Mouse (Mus musculus): Measurements from ENCODE around the gene Baz2b. TPM values are rescaled to one million over a fixed set of nuclear protein-coding genes. Genes with fewer than 3 reads are reported as not detected.

Gene Baz2b
- polyA plus RNA-seq, 1 experiment from 2014 or later, result 56.5 TPM

DNA sequence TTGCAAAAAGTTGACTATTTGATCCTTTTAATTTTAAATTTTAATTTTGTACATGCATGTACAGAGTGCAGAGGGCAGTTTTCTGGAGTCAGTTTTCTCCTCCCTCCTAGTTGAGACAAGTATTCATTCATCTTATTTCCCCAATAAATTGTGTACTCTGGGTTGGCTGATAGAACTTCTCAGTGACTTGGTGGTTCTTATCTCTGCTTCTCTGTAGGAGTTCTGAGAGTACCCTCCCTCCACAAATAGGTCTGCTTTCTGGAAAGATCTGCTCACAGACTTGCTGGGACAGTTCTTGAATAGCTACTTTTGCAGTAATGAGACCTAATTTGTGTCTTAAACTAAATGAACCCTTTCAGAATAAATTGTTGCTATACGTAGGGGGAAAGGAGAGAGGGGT, 18.8 kb upstream of the Baz2b start:
- no peak overlapping the region for H3K9ac ChIP-seq (replicated peaks; ENCODE audit: low read length)
- H3K4me1 ChIP-seq (ENCODE audit: control insufficient read depth, insufficient read depth, low read length), result no peaks in the 10 kb centered on the region
- no peak for ATAC-seq (replicated peaks; ENCODE audit: insufficient number of reproducible peaks, low FRiP score, low TSS enrichment, low read depth)
- no peaks in the 10 kb centered on the region for H3K9me3 ChIP-seq (replicated peaks; ENCODE audit: control insufficient read depth, low read length)
- no peaks in the 10 kb centered on the region for H3K27me3 ChIP-seq (ENCODE audit: control insufficient read depth, insufficient read depth, low read length)
- no peak for DNase-seq (ENCODE audit: low spot score)
- no peak overlapping the region for H3K4me2 ChIP-seq (ENCODE audit: low read depth, low read length)
- WGBS, result 70% methylated on average over 1 of the region's 1 CpGs
- H3K36me3 ChIP-seq (replicated peaks; ENCODE audit: control insufficient read depth, insufficient read depth, low read depth, low read length), result peaks cover 2% of the 10 kb centered on the region; the same call in 1 of the 2 replicates
- no peak overlapping the region for H3K27ac ChIP-seq (replicated peaks; ENCODE audit: low read depth, low read length)
- H3K4me3 ChIP-seq (ENCODE audit: low read depth, low read length), result no peak overlapping the region

DNA sequence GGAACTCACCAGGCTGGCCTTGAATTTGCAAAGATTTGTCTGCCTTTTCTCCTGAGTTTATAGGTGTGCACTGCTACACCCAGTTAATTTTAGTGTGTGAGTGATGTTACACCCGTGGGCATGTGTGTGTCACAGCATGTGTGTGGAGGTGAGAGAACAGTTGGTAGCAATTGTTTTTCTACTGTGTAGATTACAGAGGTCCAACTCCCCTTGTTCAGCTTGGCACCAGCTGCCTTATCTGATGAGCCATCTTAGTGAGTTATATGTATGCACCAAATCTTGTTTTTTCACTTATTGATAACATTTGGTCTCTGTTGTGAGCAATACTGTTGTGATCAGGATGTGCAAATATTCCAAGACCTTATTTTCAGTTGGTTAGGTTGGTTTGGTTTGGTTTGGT, 13.8 kb upstream of the Baz2b start:
- ATAC-seq (replicated peaks; ENCODE audit: insufficient number of reproducible peaks, low FRiP score, low TSS enrichment, low read depth), result no peak
- Histone ChIP-seq H3K27me3 (ENCODE audit: control insufficient read depth, insufficient read depth, low read length) (no peaks in the 10 kb centered on the region), H3K4me1 (ENCODE audit: control insufficient read depth, insufficient read depth, low read length) (no peaks in the 10 kb centered on the region), H3K4me2 (ENCODE audit: low read depth, low read length) (no peak overlapping the region), H3K9ac (replicated peaks; ENCODE audit: low read length) (no peak overlapping the region), H3K4me3 (ENCODE audit: low read depth, low read length) (no peak overlapping the region), H3K36me3 (replicated peaks; ENCODE audit: control insufficient read depth, insufficient read depth, low read depth, low read length) (no peaks in the 10 kb centered on the region), H3K27ac (replicated peaks; ENCODE audit: low read depth, low read length) (no peak overlapping the region), H3K9me3 (replicated peaks; ENCODE audit: control insufficient read depth, low read length) (no peaks in the 10 kb centered on the region)
- WGBS, result 81% methylated on average over 1 of the region's 1 CpGs
- DNase-seq (ENCODE audit: low spot score), result no peak

- no peaks in the 10 kb centered on the region for H3K27me3 ChIP-seq (ENCODE audit: control insufficient read depth, insufficient read depth, low read length)
- ATAC-seq (replicated peaks; ENCODE audit: insufficient number of reproducible peaks, low FRiP score, low TSS enrichment, low read depth), result no peak
- 97% methylated on average over 2 of the region's 2 CpGs for WGBS
- H3K4me1 ChIP-seq (ENCODE audit: control insufficient read depth, insufficient read depth, low read length), result no peaks in the 10 kb centered on the region
- no peaks in the 10 kb centered on the region for H3K36me3 ChIP-seq (replicated peaks; ENCODE audit: control insufficient read depth, insufficient read depth, low read depth, low read length)
- DNase-seq (ENCODE audit: low spot score), result no peak
- no peak overlapping the region for H3K27ac ChIP-seq (replicated peaks; ENCODE audit: low read depth, low read length)
- H3K4me2 ChIP-seq (ENCODE audit: low read depth, low read length), result no peak overlapping the region
- H3K9ac ChIP-seq (replicated peaks; ENCODE audit: low read length), result no peak overlapping the region
- H3K4me3 ChIP-seq (ENCODE audit: low read depth, low read length), result no peak overlapping the region
- H3K9me3 ChIP-seq (replicated peaks; ENCODE audit: control insufficient read depth, low read length), result no peaks in the 10 kb centered on the region
Measured at GRCm38 (mm10) chr2:60221954-60222353, 12.3 kb upstream of the Baz2b start.

DNA sequence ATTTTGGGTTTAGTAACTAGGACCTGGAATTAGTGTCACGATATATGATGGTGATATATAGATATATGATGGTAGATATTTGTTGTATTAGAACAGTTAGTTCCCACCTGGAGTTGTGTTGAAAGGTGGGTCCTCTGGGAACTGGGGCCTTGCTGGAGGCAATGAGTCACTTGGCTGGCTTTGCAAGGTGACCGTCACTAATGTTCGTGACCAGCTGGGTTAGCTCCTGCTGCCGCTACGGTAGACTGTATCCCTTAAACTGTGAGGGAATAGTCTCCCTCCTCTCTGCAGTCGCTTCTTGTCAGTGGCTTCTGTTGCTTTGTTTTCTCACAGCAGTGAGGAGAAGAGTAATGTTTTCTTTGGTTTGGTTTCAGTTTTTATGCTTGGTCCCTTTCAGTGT, 11.6 kb upstream of the Baz2b start:
- Histone ChIP-seq H3K4me1 (ENCODE audit: control insufficient read depth, insufficient read depth, low read length) (no peaks in the 10 kb centered on the region), H3K36me3 (replicated peaks; ENCODE audit: control insufficient read depth, insufficient read depth, low read depth, low read length) (no peaks in the 10 kb centered on the region)

DNA sequence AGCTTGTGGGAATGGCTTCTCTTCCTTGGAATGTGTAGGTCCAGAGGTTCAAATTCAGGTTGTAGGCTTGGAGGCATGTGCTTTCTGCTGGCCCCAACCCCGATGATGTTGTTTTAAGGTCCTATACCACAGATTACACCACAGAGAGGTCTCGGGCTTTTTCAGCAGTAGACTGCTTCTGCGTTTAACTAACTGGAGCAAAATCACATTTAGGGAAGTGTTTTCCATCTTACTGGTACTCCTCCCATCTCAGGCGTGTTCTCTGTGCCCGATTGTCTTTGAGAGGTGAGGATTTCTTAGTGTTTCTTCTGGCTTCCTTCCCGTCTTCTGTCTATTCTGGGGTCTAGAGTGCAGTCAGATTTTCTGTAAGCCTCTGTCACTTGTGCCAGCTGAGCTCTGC, 8.0 kb upstream of the Baz2b start:
- 91% methylated on average over 6 of the region's 6 CpGs for WGBS
- no peaks in the 10 kb centered on the region for H3K9me3 ChIP-seq (replicated peaks; ENCODE audit: control insufficient read depth, low read length)

More for the DNA sequence above, 11.6 kb upstream of the Baz2b start:
- no peak overlapping the region for H3K9ac ChIP-seq (replicated peaks; ENCODE audit: low read length)
- ATAC-seq (replicated peaks; ENCODE audit: insufficient number of reproducible peaks, low FRiP score, low TSS enrichment, low read depth) (no peak), DNase-seq (ENCODE audit: low spot score) (no peak)
- H3K27me3 ChIP-seq (ENCODE audit: control insufficient read depth, insufficient read depth, low read length), result no peaks in the 10 kb centered on the region
- no peak overlapping the region for H3K4me2 ChIP-seq (ENCODE audit: low read depth, low read length)
- H3K27ac ChIP-seq (replicated peaks; ENCODE audit: low read depth, low read length), result no peak overlapping the region
- no peak overlapping the region for H3K4me3 ChIP-seq (ENCODE audit: low read depth, low read length)
- 74% methylated on average over 6 of the region's 6 CpGs for WGBS
- H3K9me3 ChIP-seq (replicated peaks; ENCODE audit: control insufficient read depth, low read length), result no peaks in the 10 kb centered on the region

DNA sequence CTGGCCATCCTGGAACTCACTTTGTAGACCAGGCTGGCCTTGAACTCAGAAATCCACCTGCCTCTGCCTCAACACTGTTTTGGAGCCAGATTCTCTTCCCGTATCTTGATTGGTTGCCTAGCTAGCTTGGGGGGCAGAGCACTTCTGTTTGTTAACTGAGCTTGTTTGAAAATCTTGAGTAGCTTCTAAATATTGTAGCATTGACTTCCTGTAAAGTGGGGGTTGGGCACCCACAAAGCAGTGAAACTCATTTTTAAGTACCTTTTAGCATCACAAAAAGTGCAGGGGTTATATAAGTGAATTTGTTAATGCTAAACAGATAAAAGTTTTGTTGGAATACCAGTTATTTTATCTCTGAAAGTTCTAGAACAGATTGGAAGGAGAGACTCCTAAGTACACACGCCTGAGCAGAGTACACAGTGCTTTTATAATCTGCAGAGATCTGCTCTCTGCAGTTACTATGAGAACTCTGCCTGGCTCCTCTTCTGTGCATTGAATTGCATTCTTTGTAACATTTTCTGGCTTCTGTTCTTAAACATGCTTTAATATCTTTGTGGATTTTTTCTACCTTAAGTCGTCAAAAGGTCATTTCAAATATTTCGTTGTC, 7.0 kb upstream of the Baz2b start:
- WGBS, result 95% methylated on average over 4 of the region's 4 CpGs
- Histone ChIP-seq H3K4me3 (ENCODE audit: low read depth, low read length) (no peak overlapping the region), H3K9ac (replicated peaks; ENCODE audit: low read length) (no peak overlapping the region), H3K27ac (replicated peaks; ENCODE audit: low read depth, low read length) (no peak overlapping the region), H3K36me3 (replicated peaks; ENCODE audit: control insufficient read depth, insufficient read depth, low read depth, low read length) (no peaks in the 10 kb centered on the region), H3K4me2 (ENCODE audit: low read depth, low read length) (no peak overlapping the region), H3K9me3 (replicated peaks; ENCODE audit: control insufficient read depth, low read length) (no peaks in the 10 kb centered on the region), H3K4me1 (ENCODE audit: control insufficient read depth, insufficient read depth, low read length) (no peaks in the 10 kb centered on the region), H3K27me3 (ENCODE audit: control insufficient read depth, insufficient read depth, low read length) (no peaks in the 10 kb centered on the region)
- ATAC-seq (replicated peaks; ENCODE audit: insufficient number of reproducible peaks, low FRiP score, low TSS enrichment, low read depth) (no peak), DNase-seq (ENCODE audit: low spot score) (no peak)

More for the DNA sequence above, 8.0 kb upstream of the Baz2b start:
- Histone ChIP-seq H3K4me3 (ENCODE audit: low read depth, low read length) (no peak overlapping the region), H3K27ac (replicated peaks; ENCODE audit: low read depth, low read length) (no peak overlapping the region), H3K4me2 (ENCODE audit: low read depth, low read length) (no peak overlapping the region), H3K27me3 (ENCODE audit: control insufficient read depth, insufficient read depth, low read length) (no peaks in the 10 kb centered on the region), H3K4me1 (ENCODE audit: control insufficient read depth, insufficient read depth, low read length) (no peaks in the 10 kb centered on the region), H3K36me3 (replicated peaks; ENCODE audit: control insufficient read depth, insufficient read depth, low read depth, low read length) (no peaks in the 10 kb centered on the region), H3K9ac (replicated peaks; ENCODE audit: low read length) (no peak overlapping the region)
- no peak for DNase-seq (ENCODE audit: low spot score)
- ATAC-seq (replicated peaks; ENCODE audit: insufficient number of reproducible peaks, low FRiP score, low TSS enrichment, low read depth), result no peak

GRCm38 (mm10) chr2:60214683-60215082, 5.0 kb upstream of the Baz2b start:
- Histone ChIP-seq H3K36me3 (replicated peaks; ENCODE audit: control insufficient read depth, insufficient read depth, low read depth, low read length) (no peaks in the 10 kb centered on the region), H3K9ac (replicated peaks; ENCODE audit: low read length) (no peak overlapping the region), H3K4me1 (ENCODE audit: control insufficient read depth, insufficient read depth, low read length) (no peaks in the 10 kb centered on the region), H3K4me2 (ENCODE audit: low read depth, low read length) (no peak overlapping the region), H3K9me3 (replicated peaks; ENCODE audit: control insufficient read depth, low read length) (no peaks in the 10 kb centered on the region), H3K27me3 (ENCODE audit: control insufficient read depth, insufficient read depth, low read length) (no peaks in the 10 kb centered on the region), H3K27ac (replicated peaks; ENCODE audit: low read depth, low read length) (no peak overlapping the region), H3K4me3 (ENCODE audit: low read depth, low read length) (no peak overlapping the region)
- no peak for DNase-seq (ENCODE audit: low spot score)
- 92% methylated on average over 2 of the region's 2 CpGs for WGBS
- no peak for ATAC-seq (replicated peaks; ENCODE audit: insufficient number of reproducible peaks, low FRiP score, low TSS enrichment, low read depth)

DNA sequence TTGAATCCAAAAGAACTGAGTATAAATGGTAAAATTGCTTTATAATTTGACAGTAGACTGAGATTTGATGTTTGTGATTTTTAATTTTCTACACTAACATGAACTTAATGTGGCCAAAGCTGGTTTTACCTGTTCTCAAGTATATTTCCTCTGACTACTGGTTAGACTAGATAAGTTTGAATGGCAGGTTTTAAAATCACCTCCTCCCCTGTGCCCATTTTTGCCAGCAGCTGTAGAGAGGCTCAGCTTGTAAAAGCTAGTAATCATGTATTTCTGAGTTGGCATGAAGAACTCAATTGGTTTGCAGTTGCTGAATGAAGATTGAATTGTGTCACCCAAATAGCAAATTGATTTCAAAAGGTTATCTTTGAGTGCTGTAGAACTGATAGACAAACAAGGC, 2.8 kb upstream of the Baz2b start:
- DNase-seq (ENCODE audit: low spot score) (no peak), ATAC-seq (replicated peaks; ENCODE audit: insufficient number of reproducible peaks, low FRiP score, low TSS enrichment, low read depth) (no peak)
- H3K9ac ChIP-seq (replicated peaks; ENCODE audit: low read length), result no peak overlapping the region
- no peak overlapping the region for H3K4me2 ChIP-seq (ENCODE audit: low read depth, low read length)
- no peaks in the 10 kb centered on the region for H3K27me3 ChIP-seq (ENCODE audit: control insufficient read depth, insufficient read depth, low read length)
- no peak overlapping the region for H3K4me3 ChIP-seq (ENCODE audit: low read depth, low read length)
- H3K9me3 ChIP-seq (replicated peaks; ENCODE audit: control insufficient read depth, low read length), result no peaks in the 10 kb centered on the region
- H3K4me1 ChIP-seq (ENCODE audit: control insufficient read depth, insufficient read depth, low read length), result no peaks in the 10 kb centered on the region
- H3K36me3 ChIP-seq (replicated peaks; ENCODE audit: control insufficient read depth, insufficient read depth, low read depth, low read length), result no peaks in the 10 kb centered on the region
- H3K27ac ChIP-seq (replicated peaks; ENCODE audit: low read depth, low read length), result no peak overlapping the region

Data from embryonic facial prominence, embryonic 11.5 days (tissue).